Mouse (Mus musculus) stomach, embryonic 14.5 days (tissue): Measurements from ENCODE around the gene Prc1. TPM values are rescaled to one million over a fixed set of nuclear protein-coding genes. Genes with fewer than 3 reads are reported as not detected.
A peak's percentile ranks its signal among the peaks of the same experiment; 100 is the strongest.

ENCODE experiments used
- ATAC-seq: fragments of 200-750 bp; cut with Nextera tagmentation; 2 replicates; pipeline ENCODE4 v1.8.0; 2017; ENCODE audit warnings: low read depth, moderate TSS enrichment; ENCODE audit not compliant: insufficient number of reproducible peaks, insufficient read depth, low FRiP score
- H3K27ac ChIP-seq: fragments of 300-500 bp; sonication (generic); 2 replicates; pipeline ENCODE4 v1.5.1; 2014; ENCODE audit warnings: mild to moderate bottlenecking, low read length, moderate library complexity, mixed read lengths
- H3K27me3 ChIP-seq: fragments of 300-500 bp; sonication (generic); 2 replicates; pipeline ENCODE4 v1.6.1; 2014; ENCODE audit warnings: low read length, control low read depth, mixed read lengths; ENCODE audit not compliant: control insufficient read depth, insufficient read depth
- H3K36me3 ChIP-seq: fragments of 300-500 bp; sonication (generic); 2 replicates; pipeline ENCODE4 v1.6.1; 2014; ENCODE audit warnings: mild to moderate bottlenecking, control low read depth, low read length, moderate library complexity, mixed read lengths; ENCODE audit not compliant: control insufficient read depth, insufficient read depth
- H3K4me1 ChIP-seq: fragments of 300-500 bp; sonication (generic); 2 replicates; pipeline ENCODE4 v1.6.1; 2014; ENCODE audit warnings: low read length, control low read depth, mixed read lengths; ENCODE audit not compliant: control insufficient read depth, insufficient read depth
- H3K4me2 ChIP-seq: fragments of 300-500 bp; sonication (generic); replicated peaks from 2 replicates; pipeline ENCODE4 v1.6.1; 2014; ENCODE audit warnings: low read depth, low read length, control low read depth
- H3K4me3 ChIP-seq: fragments of 300-500 bp; sonication (generic); 2 replicates; pipeline ENCODE4 v1.5.1; 2014; ENCODE audit warnings: low read depth, low read length, control low read depth
- H3K9ac ChIP-seq: fragments of 300-500 bp; sonication (generic); replicated peaks from 2 replicates; pipeline ENCODE4 v1.6.1; 2014; ENCODE audit warnings: low read depth, mild to moderate bottlenecking, control low read depth, low read length, moderate library complexity, mixed read lengths
- H3K9me3 ChIP-seq: fragments of 300-500 bp; sonication (generic); 2 replicates; pipeline ENCODE4 v1.6.1; 2016; ENCODE audit warnings: low read depth, low read length, control low read depth; ENCODE audit not compliant: control insufficient read depth
- WGBS: fragments of 180-500 bp; shearing (Covaris S2); extraction: QIAGEN DNeasy Blood & Tissue Kit; methylation state at CpG from one replicate; pipeline ENCODE4 v1.1.7; 2014; 5-methylcytosine and 5-hydroxymethylcytosine counted together
- polyA plus RNA-seq: library from polyadenylated mRNA; unstranded; fragments of >200 nt; fragmentation: Nextera tagmentation; extraction: Ambion mirVana; gene quantifications from 2 replicates; pipeline ENCODE4 v1.2.1, GENCODE M21; 2014

The Prc1 gene
- polyA plus RNA-seq, 1 experiment from 2014 or later = 167 TPM

GRCm38 (mm10) chr7:80294764-80295648, 756 bp downstream of the Prc1 start:
- WGBS = 7% methylated on average over 37 of the region's 37 CpGs
- Histone ChIP-seq H3K9me3 (no peaks in the 10 kb centered on the region), H3K9ac (peak overlapping the region; percentile 55), H3K4me3 (peak overlapping the region; percentile 46), H3K27ac (peak overlapping the region; percentile 74), H3K36me3 (no peaks in the 10 kb centered on the region; the same call in 1 of the 2 replicates), H3K4me2 (peak overlapping the region; percentile 45), H3K27me3 (no peaks in the 10 kb centered on the region), H3K4me1 (peaks cover 3% of the 10 kb centered on the region)
- ATAC-seq = no peak; the same call in 1 of the 2 replicates

- no peaks in the 10 kb centered on the region for H3K9me3 ChIP-seq
- H3K4me3 ChIP-seq = no peak overlapping the region; the same call in 1 of the 2 replicates
- no peak for ATAC-seq
- H3K4me2 ChIP-seq = no peak overlapping the region
- no peaks in the 10 kb centered on the region for H3K27me3 ChIP-seq
- peaks cover 10% of the 10 kb centered on the region for H3K36me3 ChIP-seq
- H3K9ac ChIP-seq = no peak overlapping the region
- no peak overlapping the region for H3K27ac ChIP-seq
- H3K4me1 ChIP-seq = peaks cover 3% of the 10 kb centered on the region
- WGBS = 90% methylated on average over 6 of the region's 6 CpGs
Measured at GRCm38 (mm10) chr7:80296462-80296861, 2.2 kb downstream of the Prc1 start.

- 86% methylated on average over 3 of the region's 3 CpGs for WGBS
- no peak for ATAC-seq
- no peak overlapping the region for H3K27ac ChIP-seq
- no peak overlapping the region for H3K4me2 ChIP-seq
- H3K27me3 ChIP-seq = no peaks in the 10 kb centered on the region
- H3K4me1 ChIP-seq = peaks cover 3% of the 10 kb centered on the region
- no peak overlapping the region for H3K4me3 ChIP-seq
- H3K36me3 ChIP-seq = peaks cover 15% of the 10 kb centered on the region
- H3K9ac ChIP-seq = no peak overlapping the region
- H3K9me3 ChIP-seq = no peaks in the 10 kb centered on the region
Measured at GRCm38 (mm10) chr7:80297041-80297440, 2.8 kb downstream of the Prc1 start.

GRCm38 (mm10) chr7:80298754-80299153, 4.5 kb downstream of the Prc1 start:
- WGBS = 95% methylated on average over 4 of the region's 4 CpGs
- Histone ChIP-seq H3K9ac (no peak overlapping the region), H3K4me3 (no peak overlapping the region), H3K4me2 (no peak overlapping the region), H3K9me3 (no peaks in the 10 kb centered on the region), H3K27ac (no peak overlapping the region), H3K4me1 (peaks cover 3% of the 10 kb centered on the region), H3K27me3 (no peaks in the 10 kb centered on the region), H3K36me3 (peaks cover 29% of the 10 kb centered on the region)
- ATAC-seq = no peak

- H3K27me3 ChIP-seq = no peaks in the 10 kb centered on the region
- H3K9ac ChIP-seq = no peak overlapping the region
- H3K9me3 ChIP-seq = no peaks in the 10 kb centered on the region
- peaks cover 36% of the 10 kb centered on the region for H3K36me3 ChIP-seq
- no peak for ATAC-seq
- peaks cover 3% of the 10 kb centered on the region for H3K4me1 ChIP-seq
- no peak overlapping the region for H3K4me2 ChIP-seq
- H3K4me3 ChIP-seq = no peak overlapping the region
- 91% methylated on average over 3 of the region's 3 CpGs for WGBS
- no peak overlapping the region for H3K27ac ChIP-seq
Measured at GRCm38 (mm10) chr7:80299568-80299967, 5.3 kb downstream of the Prc1 start.

- Histone ChIP-seq H3K27ac (no peak overlapping the region), H3K9ac (no peak overlapping the region), H3K27me3 (no peaks in the 10 kb centered on the region), H3K9me3 (no peaks in the 10 kb centered on the region), H3K4me2 (no peak overlapping the region), H3K4me3 (no peak overlapping the region), H3K4me1 (no peaks in the 10 kb centered on the region), H3K36me3 (peaks cover 54% of the 10 kb centered on the region)
- 87% methylated on average over 2 of the region's 2 CpGs for WGBS
- ATAC-seq = no peak
Measured at GRCm38 (mm10) chr7:80301522-80301921, 7.3 kb downstream of the Prc1 start.

GRCm38 (mm10) chr7:80307766-80308165, 13.5 kb downstream of the Prc1 start:
- Histone ChIP-seq H3K36me3 (peaks cover 86% of the 10 kb centered on the region), H3K27ac (no peak overlapping the region), H3K9ac (no peak overlapping the region), H3K9me3 (no peaks in the 10 kb centered on the region), H3K4me1 (no peaks in the 10 kb centered on the region), H3K4me2 (no peak overlapping the region), H3K27me3 (no peaks in the 10 kb centered on the region), H3K4me3 (no peak overlapping the region)
- no peak for ATAC-seq
- WGBS = 81% methylated on average over 3 of the region's 3 CpGs

- ATAC-seq = no peak
- Histone ChIP-seq H3K4me2 (no peak overlapping the region), H3K9ac (no peak overlapping the region), H3K4me3 (no peak overlapping the region), H3K27ac (no peak overlapping the region), H3K9me3 (no peaks in the 10 kb centered on the region), H3K27me3 (no peaks in the 10 kb centered on the region), H3K4me1 (no peaks in the 10 kb centered on the region), H3K36me3 (peaks cover 87% of the 10 kb centered on the region)
- 84% methylated on average over 7 of the region's 7 CpGs for WGBS
Measured at GRCm38 (mm10) chr7:80310771-80311170, 16.5 kb downstream of the Prc1 start.
